Mouse (Mus musculus) liver, embryonic 14.5 days (tissue): ENCODE measurements around the gene Zfp553. TPM values are rescaled to one million over a fixed set of nuclear protein-coding genes. Genes with fewer than 3 reads are reported as not detected.

Experiments used
- ATAC-seq: fragments of 200-750 bp; cut with Nextera tagmentation; 2 replicates; pipeline ENCODE4 v1.8.0; 2017; ENCODE audit warnings: moderate number of reproducible peaks, mild to moderate bottlenecking, moderate library complexity; ENCODE audit not compliant: insufficient read depth
- DNase-seq, 3 experiments: peaks; one replicate each; pipeline ENCODE4 v3.0.0-alpha.2; 2012 to 2013; ENCODE audit warnings: low read depth in 3 of 3, low spot score in 3 of 3
- H3K27ac ChIP-seq: fragments of 300-500 bp; sonication (generic); 2 replicates; pipeline ENCODE4 v1.5.1; 2014; ENCODE audit warnings: moderate library complexity, mild to moderate bottlenecking, control low read depth, inconsistent platforms
- H3K27me3 ChIP-seq: fragments of 300-500 bp; sonication (generic); 2 replicates; pipeline ENCODE4 v1.6.1; 2014; ENCODE audit warnings: mild to moderate bottlenecking, low read length, moderate library complexity; ENCODE audit not compliant: control insufficient read depth, insufficient read depth
- H3K36me3 ChIP-seq: fragments of 300-500 bp; sonication (generic); replicated peaks from 2 replicates; pipeline ENCODE4 v1.6.1; 2014; ENCODE audit warnings: low read depth; ENCODE audit not compliant: control insufficient read depth, insufficient read depth
- H3K4me1 ChIP-seq, 2 experiments: fragments of 200-500 bp in 1 of 2; fragments of 300-500 bp in 1 of 2; sonication (generic) in 1 of 2; replicated peaks; 2 replicates each; pipeline ENCODE4 v1.6.1; 2012 to 2014; ENCODE audit warnings: antibody characterized with exemption in 1 of 2, inconsistent platforms in 1 of 2, low read length in 1 of 2; ENCODE audit not compliant: control insufficient read depth in 2 of 2, insufficient read depth in 2 of 2
- H3K4me2 ChIP-seq: fragments of 300-500 bp; sonication (generic); 2 replicates; pipeline ENCODE4 v1.6.1; 2014; ENCODE audit warnings: low read depth, mild to moderate bottlenecking, control low read depth, moderate library complexity
- H3K4me3 ChIP-seq, 2 experiments: fragments of 200-500 bp in 1 of 2; fragments of 300-500 bp in 1 of 2; sonication (generic) in 1 of 2; 2 replicates each; pipeline ENCODE4 v1.5.1; 2012 to 2014; ENCODE audit warnings: low read depth in 2 of 2, low read length in 2 of 2, mild to moderate bottlenecking in 2 of 2, control low read depth in 1 of 2, inconsistent platforms in 1 of 2, moderate library complexity in 1 of 2; ENCODE audit not compliant: insufficient read depth in 1 of 2
- H3K9ac ChIP-seq: fragments of 300-500 bp; sonication (generic); replicated peaks from 2 replicates; pipeline ENCODE4 v1.6.1; 2014; ENCODE audit warnings: mild to moderate bottlenecking, control low read depth, moderate library complexity
- H3K9me3 ChIP-seq: fragments of 300-500 bp; sonication (generic); 2 replicates; pipeline ENCODE4 v1.6.1; 2016; ENCODE audit warnings: low read length, mixed read lengths; ENCODE audit not compliant: control insufficient read depth
- CTCF ChIP-seq: IDR thresholded peaks from 2 replicates; pipeline ENCODE4 v1.5.1; 2016; ENCODE audit warnings: antibody characterized with exemption, low read depth, control low read depth
- EP300 ChIP-seq: IDR thresholded peaks from 2 replicates; pipeline ENCODE4 v1.6.1; 2016; ENCODE audit warnings: antibody characterized with exemption, low read depth
- WGBS: fragments of 180-500 bp; shearing (Covaris S2); extraction: QIAGEN DNeasy Blood & Tissue Kit; methylation state at CpG from one replicate; pipeline ENCODE4 v1.1.7; 2014; ENCODE audit not compliant: insufficient replicate concordance; 5-methylcytosine and 5-hydroxymethylcytosine counted together
- polyA plus RNA-seq, 2 experiments: library from polyadenylated mRNA; depleted of rRNA in 1 of 2; stranded (reverse) in 1 of 2; unstranded in 1 of 2; fragments of >200 nt; fragmentation: Nextera tagmentation in 1 of 2; extraction: Ambion mirVana in 1 of 2; gene quantifications; 2 replicates each; pipeline versions ENCODE4 v1.2.1 to v1.2.3; 2012 to 2014

Gene Zfp553
- polyA plus RNA-seq (2012; rRNA removed), result 3.3 and 3.4 TPM in 2 replicates
- polyA plus RNA-seq (2014; fragmentation: Nextera tagmentation; extraction: Ambion mirVana), result 2.4 and 2.8 TPM in 2 replicates

DNA sequence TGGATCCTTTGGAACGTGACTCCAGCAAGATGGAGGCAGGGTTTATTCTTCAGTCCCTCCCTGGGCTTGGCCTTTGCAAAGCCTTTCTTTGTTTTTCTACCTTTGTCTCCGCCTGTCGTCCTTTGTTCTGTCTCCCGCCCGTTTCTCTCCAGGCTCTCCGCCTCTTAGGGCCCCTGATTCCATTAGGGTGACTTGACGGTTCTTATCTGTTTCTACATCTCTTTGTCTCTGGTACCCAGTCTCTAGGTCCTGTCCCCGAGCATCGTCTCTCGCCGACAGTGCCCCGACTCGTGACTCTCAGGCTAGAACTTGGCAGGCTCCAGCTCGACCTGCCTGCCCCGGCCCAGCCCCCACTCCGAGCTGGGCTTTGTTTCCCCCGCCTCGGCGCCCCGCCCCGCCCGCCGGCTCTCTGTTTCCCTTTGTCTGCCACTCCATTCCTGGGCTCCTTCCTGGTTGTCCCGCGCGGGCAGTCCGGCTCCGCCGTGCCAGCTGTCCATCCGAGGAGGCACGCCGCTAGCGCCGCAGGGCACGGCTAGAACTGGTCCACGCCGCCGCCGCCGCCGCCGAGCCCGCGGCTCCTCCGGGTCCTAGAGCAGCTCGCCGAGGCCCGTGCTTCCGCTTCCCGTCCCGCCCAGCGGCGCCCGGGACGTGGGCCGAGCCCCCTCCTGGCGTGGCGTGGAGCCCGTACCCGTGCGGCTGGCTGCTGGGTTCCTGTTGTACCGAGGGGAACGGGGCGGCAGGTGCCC lies at the start of gene Zfp553, which contains the start of gene Sept1:
Zfp553 (plus strand) TSS at position 440 of the 746 bp plus-strand sequence.
Sept1 (minus strand) TSS at position 509 of the 746 bp plus-strand sequence.
- ATAC-seq (peak; percentile 84), DNase-seq (peak in 2 of 3 experiments; percentile 37 to 67)
- Histone ChIP-seq H3K9ac (peak within 1 kb of the TSS; percentile 92), H3K4me1 (peaks cover 10 to 14% of the 10 kb centered on the region in 2 experiments), H3K4me2 (peak within 1 kb of the TSS; percentile 85), H3K27ac (peak within 1 kb of the TSS; percentile 85), H3K9me3 (no peaks in the 10 kb centered on the region), H3K4me3 (peak within 1 kb of the TSS; percentile 91 to 92), H3K27me3 (no peaks in the 10 kb centered on the region), H3K36me3 (peaks cover 17% of the 10 kb centered on the region)
- TF ChIP-seq CTCF, result no peak
- TF ChIP-seq EP300, result no peak
- under 1% methylated on average over 64 of the region's 64 CpGs for WGBS

DNA sequence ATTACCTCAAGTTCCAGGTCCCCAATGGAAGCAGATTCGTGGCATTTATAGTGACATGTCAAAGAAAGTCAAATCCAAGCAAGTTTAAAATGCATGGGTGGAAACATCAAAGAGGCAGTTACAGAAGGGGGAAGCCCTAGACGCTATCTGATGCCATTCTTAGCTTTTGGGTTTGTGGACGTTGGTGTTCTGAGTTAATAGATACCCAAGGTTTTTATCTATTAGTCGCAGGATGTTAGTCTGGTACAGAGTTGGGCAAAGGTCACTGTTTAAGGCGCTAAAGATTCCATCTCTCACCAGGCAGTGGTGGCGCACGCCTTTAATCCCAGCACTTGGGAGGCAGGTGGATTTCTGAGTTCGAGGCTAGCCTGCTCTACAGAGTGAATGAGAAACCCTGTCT lies 49.5 kb upstream of the Zfp553 start:
- Histone ChIP-seq H3K27ac (peak overlapping the region; percentile 60), H3K4me2 (peak overlapping the region; percentile 22; the same call in 1 of the 2 replicates), H3K9ac (no peak overlapping the region), H3K4me3 (no peak overlapping the region), H3K9me3 (no peaks in the 10 kb centered on the region), H3K27me3 (no peaks in the 10 kb centered on the region), H3K4me1 (peaks cover 24 to 34% of the 10 kb centered on the region in 2 experiments), H3K36me3 (no peaks in the 10 kb centered on the region)
- TF ChIP-seq CTCF (no peak), EP300 (peak; percentile 94)
- 11% methylated on average over 8 of the region's 8 CpGs for WGBS
- ATAC-seq, result peak; percentile 86
- peak; percentile 56 to 62 (median 59) for DNase-seq

DNA sequence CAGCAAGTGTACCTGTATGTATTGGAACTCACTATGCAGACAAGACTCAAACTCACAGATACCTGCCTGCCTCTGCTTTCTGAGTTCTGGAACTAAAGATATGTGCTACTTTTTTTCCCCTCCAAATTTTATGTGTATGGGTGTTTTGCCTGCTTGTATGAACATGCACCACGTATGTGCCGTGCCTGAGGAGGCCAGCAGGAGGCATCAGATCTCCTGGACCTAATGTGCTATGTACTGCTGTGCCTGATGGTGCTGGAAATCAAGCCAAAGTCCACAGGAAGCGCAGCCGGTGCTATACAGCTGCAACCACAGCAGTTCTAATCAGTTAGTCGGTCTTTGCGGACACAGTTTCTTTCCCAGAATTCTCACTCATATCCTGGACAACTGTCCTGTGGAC lies 49.0 kb upstream of the Zfp553 start:
- peak overlapping the region; percentile 33 for H3K27ac ChIP-seq
- DNase-seq (no peak), ATAC-seq (peak; percentile 78)

DNA sequence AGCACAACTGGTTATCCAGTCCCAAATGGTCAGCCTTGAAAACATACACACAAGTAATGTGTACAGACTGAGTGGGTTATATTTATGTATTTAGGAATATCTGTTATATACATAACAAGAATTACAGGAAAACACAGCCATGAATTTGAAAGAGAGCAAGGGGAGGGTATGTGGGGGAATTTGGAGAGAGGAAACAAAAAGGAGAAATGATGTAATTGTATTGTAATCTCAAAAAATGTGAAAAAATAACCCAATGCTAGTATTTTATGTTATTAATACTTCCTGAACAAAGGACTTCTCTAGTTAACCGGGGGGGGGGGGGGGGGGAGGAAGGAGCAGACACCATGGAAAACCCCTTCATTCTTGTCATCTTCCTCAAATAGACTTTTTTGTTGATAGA lies 48.1 kb upstream of the Zfp553 start:
- WGBS, result no CpG with 5 or more reads among the region's 1 CpGs
- Histone ChIP-seq H3K36me3 (no peaks in the 10 kb centered on the region), H3K27me3 (no peaks in the 10 kb centered on the region), H3K9me3 (no peaks in the 10 kb centered on the region), H3K9ac (no peak overlapping the region), H3K4me1 (peaks cover 24 to 34% of the 10 kb centered on the region in 2 experiments), H3K4me3 (no peak overlapping the region), H3K27ac (peak overlapping the region; percentile 33; the same call in 1 of the 2 replicates), H3K4me2 (no peak overlapping the region)
- DNase-seq (no peak), ATAC-seq (no peak)
- TF ChIP-seq EP300, result no peak
- TF ChIP-seq CTCF, result no peak

More for the DNA sequence above, 49.0 kb upstream of the Zfp553 start:
- TF ChIP-seq CTCF (peak; percentile 79), EP300 (no peak)
- no peaks in the 10 kb centered on the region for H3K9me3 ChIP-seq
- H3K4me2 ChIP-seq, result peak overlapping the region; percentile 22; the same call in 1 of the 2 replicates
- no peak overlapping the region for H3K4me3 ChIP-seq
- H3K9ac ChIP-seq, result no peak overlapping the region
- H3K36me3 ChIP-seq, result no peaks in the 10 kb centered on the region
- WGBS, result 56% methylated on average over 6 of the region's 6 CpGs
- H3K4me1 ChIP-seq, result peaks cover 24 to 34% of the 10 kb centered on the region in 2 experiments
- no peaks in the 10 kb centered on the region for H3K27me3 ChIP-seq

DNA sequence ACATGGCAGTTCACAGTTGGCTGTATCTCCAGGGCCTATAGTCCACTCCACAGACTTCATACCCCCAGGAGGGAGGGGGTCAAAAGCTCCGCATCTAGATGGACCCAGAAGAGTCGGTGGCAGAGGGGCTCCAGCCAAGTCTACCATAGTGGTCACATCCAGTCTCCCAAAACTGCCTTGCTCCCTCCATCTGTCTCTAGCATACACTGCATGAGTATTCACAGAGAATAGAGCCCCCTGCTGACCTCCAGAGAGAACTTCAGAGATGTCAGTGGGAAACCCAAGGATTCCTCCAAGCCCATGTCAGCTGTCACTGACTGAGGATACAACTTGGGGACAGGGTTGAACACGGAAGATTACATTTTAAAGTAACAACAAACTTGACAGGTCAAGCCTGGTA lies 47.3 kb upstream of the Zfp553 start:
- Histone ChIP-seq H3K9ac (no peak overlapping the region), H3K27ac (no peak overlapping the region), H3K4me2 (no peak overlapping the region), H3K36me3 (no peaks in the 10 kb centered on the region), H3K27me3 (no peaks in the 10 kb centered on the region), H3K9me3 (no peaks in the 10 kb centered on the region), H3K4me1 (peaks cover 20 to 29% of the 10 kb centered on the region in 2 experiments), H3K4me3 (no peak overlapping the region)
- TF ChIP-seq CTCF, result peak; percentile 72
- no peak for TF ChIP-seq EP300
- no peak for DNase-seq
- ATAC-seq, result no peak
- 40% methylated on average over 3 of the region's 3 CpGs for WGBS
